Mouse (Mus musculus) CH12.LX (cell line): ENCODE data around the gene Fthl17f.
"Not testable (repeated sequence)": the region's sequence is repeated elsewhere in the genome, so short reads cannot be mapped to it uniquely, and the experiment has no call there.

ENCODE experiments used
- BHLHE40 ChIP-seq: IDR thresholded peaks from 2 replicates; pipeline ENCODE4 v1.6.1; 2011; ENCODE audit warnings: mild to moderate bottlenecking, low read depth, low read length, improper control_type of control experiment
- CHD1 ChIP-seq: IDR thresholded peaks from 2 replicates; pipeline ENCODE4 v1.6.1; 2012; ENCODE audit warnings: low read depth, low read length, improper control_type of control experiment, inconsistent platforms
- CHD2 ChIP-seq: IDR thresholded peaks from 2 replicates; pipeline ENCODE4 v1.6.1; 2011; ENCODE audit warnings: low read length, improper control_type of control experiment
- CTCF ChIP-seq, 2 experiments: IDR thresholded peaks in 1 of 2; conservative IDR thresholded peaks in 1 of 2; 2 replicates each; pipeline ENCODE4 v1.5.1; 2011 to 2012; ENCODE audit warnings: low read depth in 2 of 2, low read length in 2 of 2, improper control_type of control experiment in 1 of 2, inconsistent platforms in 1 of 2, mild to moderate bottlenecking in 1 of 2, moderate library complexity in 1 of 2
- EP300 ChIP-seq: IDR thresholded peaks from 2 replicates; pipeline ENCODE4 v1.6.1; 2011; ENCODE audit warnings: low read length, improper control_type of control experiment
- ETS1 ChIP-seq: conservative IDR thresholded peaks from 2 replicates; pipeline ENCODE4 v1.6.1; 2012; ENCODE audit warnings: low read depth, mild to moderate bottlenecking, inconsistent platforms, low read length, improper control_type of control experiment, moderate library complexity
- HCFC1 ChIP-seq: IDR thresholded peaks from 2 replicates; pipeline ENCODE4 v1.6.1; 2012; ENCODE audit warnings: low read depth, mild to moderate bottlenecking, inconsistent platforms, low read length, improper control_type of control experiment
- KAT2A ChIP-seq: IDR thresholded peaks from 2 replicates; pipeline ENCODE4 v1.6.1; 2012; ENCODE audit warnings: low read length, improper control_type of control experiment, inconsistent platforms; ENCODE audit not compliant: insufficient replicate concordance
- PAX5 ChIP-seq: IDR thresholded peaks from 2 replicates; pipeline ENCODE4 v1.6.1; 2012; ENCODE audit warnings: low read length, inconsistent platforms, mixed read lengths
- POLR2A ChIP-seq: IDR thresholded peaks from 2 replicates; pipeline ENCODE4 v1.6.1; 2011; ENCODE audit warnings: low read depth, mild to moderate bottlenecking, improper control_type of control experiment, low read length
- POLR2AphosphoS2 ChIP-seq: IDR thresholded peaks from 2 replicates; pipeline ENCODE4 v1.6.1; 2011; ENCODE audit warnings: low read depth, low read length, improper control_type of control experiment
- USF1 ChIP-seq: IDR thresholded peaks from 2 replicates; pipeline ENCODE4 v1.6.1; 2014; ENCODE audit warnings: low read depth, mild to moderate bottlenecking, inconsistent platforms, low read length, improper control_type of control experiment
- ZC3H11A ChIP-seq: IDR thresholded peaks from 2 replicates; pipeline ENCODE4 v1.6.1; 2012; ENCODE audit warnings: low read depth, mild to moderate bottlenecking, inconsistent platforms, low read length, improper control_type of control experiment
- ZMIZ1 ChIP-seq: IDR thresholded peaks from 2 replicates; pipeline ENCODE4 v1.6.1; 2012; ENCODE audit warnings: low read depth, mild to moderate bottlenecking, inconsistent platforms, low read length, improper control_type of control experiment

DNA sequence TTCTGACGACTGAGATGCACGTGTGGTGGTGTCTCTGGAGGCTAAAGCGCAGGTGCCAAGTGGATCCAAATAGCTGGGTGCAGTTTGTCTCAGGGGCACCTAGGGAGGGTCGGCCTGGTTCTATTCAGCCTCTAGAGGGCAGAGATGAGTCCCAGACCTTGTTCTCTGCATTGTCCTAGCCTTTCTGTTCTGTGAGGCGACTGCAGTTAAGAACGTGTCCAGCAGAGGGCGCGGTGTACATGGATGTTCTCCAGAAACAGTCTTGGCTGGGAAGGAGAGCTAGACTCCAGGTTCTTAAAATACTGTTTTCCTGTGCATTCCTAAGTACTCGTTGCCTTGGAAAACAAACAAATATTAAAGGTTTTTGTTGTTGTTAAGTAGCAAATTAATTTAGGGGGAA is 1.9 kb upstream of the Fthl17f start:
- TF ChIP-seq PAX5, BHLHE40, USF1, ETS1, POLR2A, POLR2AphosphoS2, CHD2, KAT2A, ZMIZ1, EP300, CHD1, ZC3H11A, HCFC1: not testable (repeated sequence)
- TF ChIP-seq CTCF (conservative IDR thresholded peaks at IDR 0.05 in 1 of 2, IDR thresholded peaks at IDR 0.05 in 1 of 2; ENCODE audit: low read depth in 2 of 2, low read length in 2 of 2): peak in 1 of 2 experiments; percentile 52; a peak in 2 of 4 replicates
